Mouse (Mus musculus) megakaryocyte, embryonic 14.5 days (primary cell): ENCODE data around the gene Pgpep1l.

ENCODE experiments used
- FLI1 ChIP-seq: IDR thresholded peaks from 2 replicates; pipeline ENCODE4 v1.6.1; 2012; ENCODE audit warnings: low read length, inconsistent platforms, mixed read lengths
- GATA1 ChIP-seq: IDR thresholded peaks from 3 replicates; pipeline ENCODE4 v1.6.1; 2012; ENCODE audit warnings: mixed read lengths, low read length, inconsistent platforms, borderline replicate concordance

- TF ChIP-seq GATA1 = no peak
- TF ChIP-seq FLI1 = no peak
Measured at GRCm38 (mm10) chr7:68250411-68250810, 13.6 kb downstream of the Pgpep1l start.
